Mouse (Mus musculus) midbrain, embryonic 16.5 days (tissue): ENCODE measurements around the gene Ints7. TPM values are rescaled to one million over a fixed set of nuclear protein-coding genes. Genes with fewer than 3 reads are reported as not detected.

Experiments used
- ATAC-seq: fragments of 200-750 bp; cut with Nextera tagmentation; 2 replicates; pipeline ENCODE4 v1.8.0; 2017; ENCODE audit warnings: moderate TSS enrichment
- H3K27ac ChIP-seq: fragments of 300-500 bp; sonication (generic); 2 replicates; pipeline ENCODE4 v1.5.1; 2014; ENCODE audit warnings: mild to moderate bottlenecking, low read length, mixed read lengths
- H3K27me3 ChIP-seq: fragments of 300-500 bp; sonication (generic); 2 replicates; pipeline ENCODE4 v1.6.1; 2014; ENCODE audit warnings: low read depth, low read length, mixed read lengths; ENCODE audit not compliant: control insufficient read depth, insufficient read depth
- H3K36me3 ChIP-seq: fragments of 300-500 bp; sonication (generic); 2 replicates; pipeline ENCODE4 v1.6.1; 2014; ENCODE audit warnings: mild to moderate bottlenecking, low read length, moderate library complexity, mixed read lengths; ENCODE audit not compliant: control insufficient read depth, insufficient read depth
- H3K4me1 ChIP-seq: fragments of 300-500 bp; sonication (generic); 2 replicates; pipeline ENCODE4 v1.6.1; 2014; ENCODE audit warnings: mild to moderate bottlenecking, low read length, mixed read lengths; ENCODE audit not compliant: control insufficient read depth, insufficient read depth
- H3K4me2 ChIP-seq: fragments of 300-500 bp; sonication (generic); 2 replicates; pipeline ENCODE4 v1.6.1; 2014; ENCODE audit warnings: mild to moderate bottlenecking, low read length, mixed read lengths
- H3K4me3 ChIP-seq: fragments of 300-500 bp; sonication (generic); 2 replicates; pipeline ENCODE4 v1.5.1; 2014; ENCODE audit warnings: low read depth, mild to moderate bottlenecking, low read length, moderate library complexity, mixed read lengths
- H3K9ac ChIP-seq: fragments of 300-500 bp; sonication (generic); 2 replicates; pipeline ENCODE4 v1.6.1; 2014; ENCODE audit warnings: low read depth, low read length, mixed read lengths
- H3K9me3 ChIP-seq: fragments of 300-500 bp; sonication (generic); replicated peaks from 2 replicates; pipeline ENCODE4 v1.6.1; 2014; ENCODE audit warnings: mild to moderate bottlenecking, low read length, mixed read lengths; ENCODE audit not compliant: control insufficient read depth, poor library complexity, severe bottlenecking
- WGBS: fragments of 180-500 bp; shearing (Covaris S2); extraction: QIAGEN DNeasy Blood & Tissue Kit; methylation state at CpG from one replicate; pipeline ENCODE4 v1.1.7; 2014; 5-methylcytosine and 5-hydroxymethylcytosine counted together
- polyA plus RNA-seq: library from polyadenylated mRNA; unstranded; fragments of >200 nt; fragmentation: Nextera tagmentation; extraction: Ambion mirVana; gene quantifications from 2 replicates; pipeline ENCODE4 v1.2.1, GENCODE M21; 2015

Ints7 gene
- polyA plus RNA-seq, 1 experiment from 2014 or later, result 34.7 TPM

- Histone ChIP-seq H3K9me3 (no peaks in the 10 kb centered on the region), H3K4me2 (no peak overlapping the region), H3K9ac (no peak overlapping the region), H3K27ac (no peak overlapping the region), H3K27me3 (no peaks in the 10 kb centered on the region), H3K4me3 (no peak overlapping the region), H3K36me3 (peaks cover 16% of the 10 kb centered on the region), H3K4me1 (no peaks in the 10 kb centered on the region)
- ATAC-seq, result no peak
- WGBS, result 97% methylated on average over 8 of the region's 8 CpGs
Measured at GRCm38 (mm10) chr1:191596076-191596475, 20.6 kb downstream of the Ints7 start.

GRCm38 (mm10) chr1:191599210-191599609 is 23.8 kb downstream of the Ints7 start:
- Histone ChIP-seq H3K9me3 (no peaks in the 10 kb centered on the region), H3K4me2 (no peak overlapping the region), H3K9ac (no peak overlapping the region), H3K27me3 (no peaks in the 10 kb centered on the region), H3K4me3 (no peak overlapping the region), H3K27ac (no peak overlapping the region), H3K4me1 (no peaks in the 10 kb centered on the region), H3K36me3 (peaks cover 16% of the 10 kb centered on the region)
- no peak for ATAC-seq
- WGBS, result 93% methylated on average over 5 of the region's 5 CpGs

- no peak for ATAC-seq
- H3K36me3 ChIP-seq, result peaks cover 19% of the 10 kb centered on the region
- no peak overlapping the region for H3K9ac ChIP-seq
- H3K9me3 ChIP-seq, result no peaks in the 10 kb centered on the region
- no peaks in the 10 kb centered on the region for H3K4me1 ChIP-seq
- H3K27ac ChIP-seq, result no peak overlapping the region
- H3K4me2 ChIP-seq, result no peak overlapping the region
- H3K27me3 ChIP-seq, result no peaks in the 10 kb centered on the region
- H3K4me3 ChIP-seq, result no peak overlapping the region
- 69% methylated on average over 3 of the region's 3 CpGs for WGBS
Measured at GRCm38 (mm10) chr1:191604690-191605089, 29.3 kb downstream of the Ints7 start.

GRCm38 (mm10) chr1:191609051-191609450 is 33.6 kb downstream of the Ints7 start:
- Histone ChIP-seq H3K9ac (no peak overlapping the region), H3K27ac (no peak overlapping the region), H3K4me3 (no peak overlapping the region), H3K36me3 (peaks cover 35% of the 10 kb centered on the region), H3K27me3 (no peaks in the 10 kb centered on the region), H3K4me1 (no peaks in the 10 kb centered on the region), H3K9me3 (no peaks in the 10 kb centered on the region), H3K4me2 (no peak overlapping the region)
- WGBS, result 95% methylated on average over 6 of the region's 6 CpGs
- ATAC-seq, result no peak

GRCm38 (mm10) chr1:191609578-191609977 is 34.1 kb downstream of the Ints7 start:
- 91% methylated on average over 1 of the region's 1 CpGs for WGBS

GRCm38 (mm10) chr1:191610357-191610756 is 34.9 kb downstream of the Ints7 start:
- 96% methylated on average over 7 of the region's 7 CpGs for WGBS
- H3K9me3 ChIP-seq, result no peaks in the 10 kb centered on the region
- ATAC-seq, result no peak
- H3K9ac ChIP-seq, result no peak overlapping the region
- no peaks in the 10 kb centered on the region for H3K4me1 ChIP-seq
- peaks cover 43% of the 10 kb centered on the region for H3K36me3 ChIP-seq
- H3K4me2 ChIP-seq, result no peak overlapping the region
- no peak overlapping the region for H3K27ac ChIP-seq
- H3K27me3 ChIP-seq, result no peaks in the 10 kb centered on the region
- H3K4me3 ChIP-seq, result no peak overlapping the region

More at GRCm38 (mm10) chr1:191609578-191609977, 34.1 kb downstream of the Ints7 start:
- Histone ChIP-seq H3K36me3 (peaks cover 37% of the 10 kb centered on the region), H3K4me2 (no peak overlapping the region), H3K4me3 (no peak overlapping the region), H3K9me3 (no peaks in the 10 kb centered on the region), H3K27ac (no peak overlapping the region), H3K4me1 (no peaks in the 10 kb centered on the region), H3K27me3 (no peaks in the 10 kb centered on the region), H3K9ac (no peak overlapping the region)
- no peak for ATAC-seq

GRCm38 (mm10) chr1:191611686-191612085 is 36.2 kb downstream of the Ints7 start:
- Histone ChIP-seq H3K27me3 (no peaks in the 10 kb centered on the region), H3K36me3 (peaks cover 44% of the 10 kb centered on the region), H3K4me3 (no peak overlapping the region), H3K4me2 (no peak overlapping the region), H3K27ac (no peak overlapping the region), H3K4me1 (no peaks in the 10 kb centered on the region), H3K9ac (no peak overlapping the region), H3K9me3 (no peaks in the 10 kb centered on the region)
- WGBS, result 88% methylated on average over 9 of the region's 9 CpGs
- no peak for ATAC-seq

GRCm38 (mm10) chr1:191612877-191613276 is 37.4 kb downstream of the Ints7 start:
- H3K4me1 ChIP-seq, result no peaks in the 10 kb centered on the region
- no peak for ATAC-seq
- peaks cover 50% of the 10 kb centered on the region for H3K36me3 ChIP-seq
- 88% methylated on average over 16 of the region's 16 CpGs for WGBS
- H3K27ac ChIP-seq, result no peak overlapping the region
- no peaks in the 10 kb centered on the region for H3K27me3 ChIP-seq
- no peak overlapping the region for H3K4me3 ChIP-seq
- H3K4me2 ChIP-seq, result no peak overlapping the region
- H3K9ac ChIP-seq, result no peak overlapping the region
- no peaks in the 10 kb centered on the region for H3K9me3 ChIP-seq

GRCm38 (mm10) chr1:191616245-191616644 is 40.8 kb downstream of the Ints7 start:
- no peak overlapping the region for H3K27ac ChIP-seq
- no peaks in the 10 kb centered on the region for H3K27me3 ChIP-seq
- H3K9me3 ChIP-seq, result no peaks in the 10 kb centered on the region
- H3K9ac ChIP-seq, result no peak overlapping the region
- H3K36me3 ChIP-seq, result peaks cover 63% of the 10 kb centered on the region
- no peaks in the 10 kb centered on the region for H3K4me1 ChIP-seq
- no peak for ATAC-seq
- H3K4me2 ChIP-seq, result no peak overlapping the region
- WGBS, result 63% methylated on average over 8 of the region's 8 CpGs
- H3K4me3 ChIP-seq, result no peak overlapping the region
